Comparison of ENCODE assay signal across 33 mouse cellular contexts in the genomic region with DNA sequence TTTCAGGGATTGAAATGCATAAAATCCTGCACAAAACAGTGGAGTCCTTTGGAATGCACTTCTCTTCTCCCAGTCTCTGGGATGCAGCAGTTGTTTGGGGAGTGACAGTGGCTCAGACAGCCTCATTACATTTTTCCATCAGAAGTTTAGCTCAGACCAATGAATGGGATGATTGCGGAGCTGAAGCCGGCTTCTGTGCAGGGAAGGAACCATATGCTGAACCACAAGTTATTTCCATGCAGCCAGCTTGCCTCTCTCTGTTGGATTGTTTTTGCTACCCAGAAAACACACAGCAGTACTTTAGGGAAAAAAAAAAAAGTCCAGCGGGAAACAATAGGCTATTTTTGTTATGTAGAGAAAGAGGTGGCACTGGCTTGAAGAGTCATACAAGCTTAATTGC.
DNase-seq lines count a peak whose midpoint lies in the region; ATAC-seq lines count a peak whose summit lies in the region.
"Had no signal": no experiment of that assay in that cellular context is flagged by ENCODE, and none has a peak within 500 bp of the region (broad histone marks: within the 10 kb centered on the region; RNA-seq: fewer than 3 reads in every experiment).

No protein-coding gene starts in this region.

- H3K9ac ChIP-seq in embryonic facial prominence, embryonic 14.5 days (ENCODE audit: low read depth, low read length), result no peak overlapping the region
- H3K9ac ChIP-seq: embryonic facial prominence, embryonic 13.5 days; forebrain, embryonic 15.5 days; heart, embryonic 12.5 days; hindbrain, embryonic 13.5 days; liver, embryonic 14.5 days; midbrain, embryonic 15.5 days; neural tube, embryonic 15.5 days had no signal

- H3K27me3 ChIP-seq in embryonic facial prominence, embryonic 14.5 days (replicated peaks; ENCODE audit: control insufficient read depth, insufficient read depth, low read length), result no peaks in the 10 kb centered on the region
- H3K27me3 ChIP-seq in embryonic facial prominence, embryonic 10.5 days (replicated peaks; ENCODE audit: low read depth, poor library complexity, severe bottlenecking), result no peaks in the 10 kb centered on the region
- H3K27me3 ChIP-seq: CH12.LX; embryonic facial prominence, embryonic 13.5 days; forebrain, embryonic 15.5 days; heart, embryonic 12.5 days; hindbrain, embryonic 13.5 days; midbrain, embryonic 15.5 days; neural tube, embryonic 15.5 days had no signal

- WGBS in embryonic facial prominence, embryonic 14.5 days, result 50% methylated on average over 3 of the region's 3 CpGs
- WGBS in embryonic facial prominence, embryonic 10.5 days, result 74% methylated on average over 3 of the region's 3 CpGs

- H3K4me1 ChIP-seq in embryonic facial prominence, embryonic 14.5 days (ENCODE audit: control insufficient read depth, insufficient read depth, low read length), result 0 out of 2 replicates have a peak, but pooled peaks cover 3% of the 10 kb centered on the region
- H3K4me1 ChIP-seq in embryonic facial prominence, embryonic 10.5 days, result no peaks in the 10 kb centered on the region
- H3K4me1 ChIP-seq: forebrain, embryonic 15.5 days; heart, embryonic 12.5 days; hindbrain, embryonic 13.5 days; midbrain, embryonic 15.5 days; neural tube, embryonic 15.5 days had no signal

- DNase-seq in embryonic facial prominence, embryonic 14.5 days (ENCODE audit: low spot score), result peak; percentile 16
- DNase-seq in embryonic facial prominence, embryonic 10.5 days (ENCODE audit: low spot score), result no peak
- DNase-seq in layer of hippocampus, adult 18-20 months (ENCODE audit: low spot score in 2 of 2), result peak; percentile 36 to 75
- DNase-seq in layer of hippocampus, postnatal 25 days (ENCODE audit: extremely low spot score in 1 of 2, low spot score in 1 of 2), result no peak
- peak; percentile 48 for DNase-seq in layer of hippocampus, adult 9-11 months
- no peak for DNase-seq in left cerebral cortex, postnatal 25 days (ENCODE audit: low spot score in 2 of 2)
- no peak for DNase-seq in kidney, adult 9 months
- DNase-seq: adrenal gland, adult 8-10 months; cerebellum, adult 11-12 months; cerebellum, adult 9-11 months; embryo, embryonic 11 days; heart, adult 2 months; heart, postnatal 4 days; kidney, postnatal 14 days; liver; lung, adult 2 months; lung, postnatal 10 days; retina, postnatal 1 day; thymus, adult 2 months; thymus, postnatal 4 days had no signal

- intact Hi-C loops in left cerebral cortex, postnatal 25 days (cut with DNase I), result no loop called here

- H3K4me3 ChIP-seq in embryonic facial prominence, embryonic 14.5 days (ENCODE audit: low read depth, low read length), result no peak overlapping the region
- H3K4me3 ChIP-seq in embryonic facial prominence, embryonic 10.5 days, result no peak overlapping the region
- H3K4me3 ChIP-seq: embryonic facial prominence, embryonic 13.5 days; erythroblast, embryonic 14.5 days; forebrain, embryonic 15.5 days; heart, adult 2 months; heart, embryonic 12.5 days; hindbrain, embryonic 13.5 days; midbrain, embryonic 15.5 days; neural tube, embryonic 15.5 days had no signal

- no peak for ATAC-seq in embryonic facial prominence, embryonic 14.5 days (ENCODE audit: low read depth)
- ATAC-seq: activated CD4-positive, CD25-positive, alpha-beta regulatory T cell, adult 4 months; forebrain, embryonic 15.5 days; intestine, postnatal 0 days; midbrain, embryonic 15.5 days had no signal

- no peak overlapping the region for H3K27ac ChIP-seq in embryonic facial prominence, embryonic 14.5 days (replicated peaks; ENCODE audit: low read depth, low read length)
- no peak overlapping the region for H3K27ac ChIP-seq in embryonic facial prominence, embryonic 10.5 days (replicated peaks)
- H3K27ac ChIP-seq: embryonic facial prominence, embryonic 13.5 days; forebrain, embryonic 15.5 days; heart, adult 2 months; hindbrain, embryonic 13.5 days; liver, embryonic 14.5 days; macrophage; midbrain, embryonic 15.5 days; neural tube, embryonic 15.5 days; stomach, postnatal 0 days had no signal

- H3K4me2 ChIP-seq in embryonic facial prominence, embryonic 14.5 days (ENCODE audit: low read depth, low read length), result no peak overlapping the region
- H3K4me2 ChIP-seq: embryonic facial prominence, embryonic 13.5 days; forebrain, embryonic 15.5 days; heart, embryonic 12.5 days; hindbrain, embryonic 13.5 days; midbrain, embryonic 15.5 days; neural tube, embryonic 15.5 days had no signal

- no peaks in the 10 kb centered on the region for H3K9me3 ChIP-seq in embryonic facial prominence, embryonic 14.5 days (ENCODE audit: control insufficient read depth, low read length)
- H3K9me3 ChIP-seq in embryonic facial prominence, embryonic 10.5 days, result no peaks in the 10 kb centered on the region
- H3K9me3 ChIP-seq: embryonic facial prominence, embryonic 13.5 days; forebrain, embryonic 15.5 days; heart, embryonic 12.5 days; hindbrain, embryonic 13.5 days; midbrain, embryonic 15.5 days; neural tube, embryonic 15.5 days had no signal

- no peaks in the 10 kb centered on the region for H3K36me3 ChIP-seq in embryonic facial prominence, embryonic 14.5 days (ENCODE audit: control insufficient read depth, insufficient read depth, low read length)
- no peaks in the 10 kb centered on the region for H3K36me3 ChIP-seq in embryonic facial prominence, embryonic 10.5 days (replicated peaks)
- H3K36me3 ChIP-seq: embryonic facial prominence, embryonic 13.5 days; forebrain, embryonic 15.5 days; heart, embryonic 12.5 days; hindbrain, embryonic 13.5 days; midbrain, embryonic 15.5 days; neural tube, embryonic 15.5 days had no signal

Comparison
In these comparisons a context has a peak if more than half of its experiments do, and no peak if none do; other contexts are left out.
1. DNase-seq: peak in embryonic facial prominence, embryonic 14.5 days (single experiment), layer of hippocampus, adult 18-20 months (2 of 2) and layer of hippocampus, adult 9-11 months (single experiment); none in embryonic facial prominence, embryonic 10.5 days (single experiment), layer of hippocampus, postnatal 25 days (0 of 2), left cerebral cortex, postnatal 25 days (0 of 2) and kidney, adult 9 months (single experiment).